Mouse (Mus musculus) gastrocnemius, adult 8-10 months (tissue): ENCODE data around the gene C1ra. TPM values are rescaled to one million over a fixed set of nuclear protein-coding genes. Genes with fewer than 3 reads are reported as not detected.
"Not testable (repeated sequence)": the region's sequence is repeated elsewhere in the genome, so short reads cannot be mapped to it uniquely, and the experiment has no call there.

Source experiments
- DNase-seq, 2 experiments: peaks; one replicate each; pipeline ENCODE4 v3.0.0; 2022; ENCODE audit warnings: low spot score in 2 of 2
- total RNA-seq, 4 experiments: library from RNA; stranded (reverse); gene quantifications; 2 replicates each; pipeline ENCODE4 v1.2.4; 2022

C1ra gene
- total RNA-seq, 4 experiments from 2014 or later: 3.6 to 7.5 (median 5.5) TPM

DNA sequence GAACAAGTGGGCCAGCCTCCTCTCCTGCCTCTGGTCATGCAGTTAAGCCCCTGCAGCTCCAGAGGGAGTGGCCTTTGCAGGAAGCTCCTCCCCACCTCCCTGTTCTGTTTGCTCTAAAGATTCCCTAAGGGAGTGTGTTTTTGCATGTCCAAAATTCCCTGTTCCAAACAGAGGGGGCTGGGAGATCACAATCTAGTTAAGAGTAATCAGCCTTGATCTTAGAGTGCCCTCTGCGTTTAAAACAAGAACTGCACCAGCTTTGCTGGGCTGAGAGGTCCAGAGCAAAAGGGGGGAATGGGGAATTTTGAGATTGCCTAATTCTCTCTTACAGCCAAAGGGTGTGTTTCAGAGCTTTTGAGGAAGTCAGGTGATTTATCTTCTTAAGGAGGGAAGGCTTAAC, 30.1 kb downstream of the C1ra start, which contains the start of gene C1s1:
Gene C1s1 (minus strand): TSS at position 76 of the 400 bp plus-strand sequence.
- peak; percentile 58 to 63 for DNase-seq

DNA sequence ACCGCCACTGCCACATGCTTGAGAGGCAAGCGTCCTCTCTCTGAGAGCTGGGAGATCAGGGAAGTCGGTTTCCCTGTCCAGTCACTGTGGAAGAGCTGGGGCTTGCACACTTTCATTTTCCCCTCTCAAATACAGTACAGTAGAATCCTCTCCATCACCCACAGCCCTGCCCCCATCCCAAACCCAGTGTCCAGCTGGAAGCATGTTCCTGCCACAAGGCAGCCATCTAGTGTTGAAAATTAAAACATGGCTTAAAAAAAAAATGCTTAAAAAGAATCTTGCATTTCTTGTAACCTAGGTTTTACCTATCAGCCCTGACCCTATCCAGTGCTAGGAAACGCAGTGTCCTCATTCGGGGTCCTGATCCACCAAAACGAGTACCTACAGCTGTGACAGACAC, 32.3 kb downstream of the C1ra start:
- DNase-seq: no peak

DNA sequence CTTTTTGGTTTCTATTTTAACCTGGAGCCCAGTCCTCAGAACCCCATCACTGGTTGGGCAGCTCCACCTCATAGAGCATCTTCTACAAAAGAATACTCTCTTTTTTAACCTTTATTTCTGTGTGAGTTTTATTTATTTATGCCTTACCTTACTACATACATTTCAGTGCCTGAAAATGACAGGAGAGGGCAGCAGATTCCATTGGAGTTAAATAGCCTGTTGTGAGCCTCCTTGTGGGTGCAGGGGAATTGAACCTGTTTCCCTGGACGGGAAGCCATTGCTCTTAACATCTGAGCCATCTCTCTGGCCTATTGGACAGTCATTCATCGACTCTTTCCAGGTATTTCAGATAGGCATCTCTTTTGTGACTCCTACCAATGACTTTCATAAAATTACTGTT, 33.2 kb downstream of the C1ra start:
- no peak for DNase-seq

DNA sequence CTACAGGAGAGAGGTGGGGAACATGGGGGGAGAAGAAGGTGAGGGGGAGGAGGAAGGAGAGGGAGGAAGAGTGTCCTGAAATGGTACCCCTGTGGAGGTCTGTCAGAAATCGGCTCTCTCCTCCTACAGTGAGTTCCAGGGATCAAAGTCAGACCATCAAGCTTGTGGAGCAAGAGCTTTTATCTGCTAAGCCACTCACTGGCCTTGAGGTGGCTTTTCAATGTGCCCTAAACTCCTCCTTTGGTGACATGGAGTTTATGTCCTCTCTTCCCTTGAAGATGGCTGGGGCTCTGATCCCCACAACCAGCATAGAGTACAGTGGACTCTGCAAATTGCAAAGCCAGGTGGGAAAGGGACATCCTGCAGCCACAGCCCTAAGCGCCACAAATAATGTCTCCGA, 35.8 kb downstream of the C1ra start:
- not testable (repeated sequence) for DNase-seq

DNA sequence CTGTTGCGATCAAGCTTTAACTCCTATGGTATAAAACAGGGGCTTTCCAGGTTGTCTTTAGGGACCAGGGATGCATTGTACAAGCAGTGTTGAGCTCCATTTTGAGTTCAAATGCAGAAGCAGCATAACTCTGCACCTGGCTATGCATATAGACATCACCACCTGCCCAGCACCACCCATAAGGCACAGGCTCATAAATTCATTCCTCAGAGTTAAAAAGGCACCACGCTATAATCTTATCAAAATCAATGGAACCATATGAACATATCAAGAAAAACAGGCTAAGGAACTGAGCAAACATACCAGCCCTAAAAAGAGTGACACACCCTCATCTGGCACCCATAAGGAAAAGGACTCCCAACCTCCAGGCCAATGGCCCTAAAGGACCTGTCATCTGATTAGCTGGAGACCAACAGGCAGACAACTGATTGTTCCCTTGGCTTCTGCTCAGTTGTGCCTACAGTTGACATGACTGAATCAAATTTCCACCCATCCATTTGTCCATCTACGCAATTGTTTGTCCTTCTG, 36.9 kb downstream of the C1ra start:
- no peak for DNase-seq

DNA sequence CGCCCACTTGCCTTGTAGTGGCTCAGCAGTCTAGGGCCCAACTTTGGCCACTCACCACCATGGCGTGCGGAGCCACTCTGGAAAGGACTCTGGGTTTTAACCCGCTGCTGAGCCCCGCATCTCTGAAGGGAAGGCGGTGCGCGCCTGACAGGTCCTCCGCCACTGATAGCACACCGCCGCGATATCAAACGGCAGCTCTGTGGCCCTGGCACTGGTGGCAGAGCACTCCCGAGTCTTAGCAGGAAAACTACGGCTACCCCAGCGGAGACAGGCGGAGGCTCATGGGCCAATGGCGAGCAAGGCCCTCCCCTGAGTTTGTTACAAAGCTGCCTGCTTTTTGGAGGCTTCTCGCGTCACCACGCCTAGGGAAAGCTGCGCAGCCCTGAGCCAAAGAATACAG, 40.6 kb downstream of the C1ra start:
- DNase-seq: no peak

DNA sequence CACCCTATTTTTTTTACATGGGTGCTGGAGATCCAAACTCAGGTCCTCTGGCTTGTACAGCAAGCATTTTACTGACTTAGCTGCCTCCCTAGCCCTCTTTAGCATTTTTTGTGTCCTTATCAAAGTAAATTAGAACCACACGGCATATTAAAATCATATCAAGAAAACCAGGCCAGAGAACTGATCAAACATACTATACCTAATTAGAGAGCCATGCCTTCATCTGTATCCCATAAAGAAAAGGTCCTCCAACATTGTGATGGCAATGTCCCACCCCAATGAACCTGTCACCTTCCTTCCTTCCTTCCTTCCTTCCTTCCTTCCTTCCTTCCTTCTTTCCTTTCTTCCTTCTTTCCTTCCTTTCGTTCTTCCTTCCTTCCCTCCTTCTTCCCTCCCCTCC, 43.8 kb downstream of the C1ra start:
- DNase-seq: not testable (repeated sequence)

DNA sequence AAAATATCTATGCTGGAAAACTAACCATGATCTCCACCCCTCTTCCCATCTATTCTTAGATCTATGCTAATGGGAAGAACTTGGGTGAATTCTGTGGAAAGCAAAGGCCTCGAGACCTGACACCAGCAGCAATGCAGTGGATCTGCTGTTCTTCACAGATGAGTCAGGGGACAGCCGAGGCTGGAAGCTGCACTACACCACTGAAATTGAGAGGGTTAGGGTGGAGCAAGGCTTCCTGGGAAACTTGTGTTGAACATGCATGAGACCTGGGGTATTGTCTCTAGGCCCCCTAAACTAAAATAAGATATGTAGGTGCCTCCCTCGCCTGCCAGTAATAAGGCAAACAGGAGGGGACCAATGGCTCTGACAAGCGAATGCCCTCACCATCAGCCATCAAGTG, 49.0 kb downstream of the C1ra start:
- DNase-seq: not testable (repeated sequence)

DNA sequence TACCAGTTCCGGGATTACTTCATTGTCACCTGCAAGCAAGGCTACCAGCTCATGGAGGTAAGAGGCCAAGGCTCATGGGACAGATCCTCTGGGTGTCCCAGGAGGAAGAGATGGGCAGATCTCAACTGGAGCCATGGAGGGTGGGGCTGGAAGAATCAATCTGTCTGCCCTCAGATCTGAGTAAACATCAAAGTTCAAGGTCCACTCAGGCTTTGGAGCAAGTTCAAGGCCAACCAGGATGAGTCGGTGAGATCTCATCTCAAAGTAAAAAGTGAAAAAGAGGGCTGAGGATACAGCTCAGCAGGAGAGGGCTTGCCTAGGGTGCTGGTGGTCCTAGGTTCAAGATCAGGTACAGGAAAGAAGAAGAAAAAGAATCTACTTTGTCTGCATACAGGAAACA, 49.4 kb downstream of the C1ra start:
- not testable (repeated sequence) for DNase-seq

DNA sequence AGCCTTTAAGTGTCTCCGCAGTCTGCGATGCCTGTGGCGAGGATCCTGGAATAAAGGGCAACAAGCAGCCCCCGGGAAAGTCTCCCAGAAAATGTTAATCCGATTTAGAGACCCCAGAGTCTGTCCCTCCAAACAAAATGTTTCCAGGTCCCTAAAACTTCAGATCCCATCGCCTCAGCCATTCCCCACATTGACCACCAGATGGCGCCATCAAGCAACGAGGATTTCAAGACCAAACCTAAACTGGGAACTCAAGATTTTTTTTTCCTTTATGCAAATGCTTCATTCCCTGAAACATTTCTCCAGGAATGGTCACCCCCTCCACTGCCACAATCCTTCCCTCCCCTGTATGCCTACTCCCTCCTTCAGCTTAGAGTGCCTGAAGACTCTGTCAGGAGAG, 57.8 kb downstream of the C1ra start, which contains the start of gene C1rb:
Gene C1rb (plus strand): TSS at position 269 of the 400 bp plus-strand sequence.
- peak; percentile 30 to 31 for DNase-seq

Other genes starting within 250 kb of the C1ra start
- gene Cd163, start 207.7 kb upstream of the C1ra start, total RNA-seq: 1 to 10 TPM; 1.8 to 7.7 (median 4.3) TPM
- 10 to 100 TPM; 21.4 to 24.9 (median 22.9) TPM for gene Pex5, start 97.3 kb upstream of the C1ra start, total RNA-seq
- 1 to 10 TPM in 1 of 4 experiments, under 1 TPM in 3; 0.27 to 1.2 (median 0.48) TPM for gene Clstn3, start 47.6 kb upstream of the C1ra start, total RNA-seq
- gene C1rl, start 19.3 kb upstream of the C1ra start, total RNA-seq: under 1 TPM in 3 of 4 experiments, not detected in 1; 0.34 to 0.51 (median 0.45) TPM
- 10 to 100 TPM in 3 of 4 experiments, 1 to 10 TPM in 1; 8.4 to 20.8 (median 14.2) TPM for gene C1s1, start 30.0 kb downstream of the C1ra start, total RNA-seq
- gene C1rb, start 57.9 kb downstream of the C1ra start, total RNA-seq: 1 to 10 TPM in 1 of 4 experiments, under 1 TPM in 3; 0.46 to 1.2 (median 0.69) TPM
- gene C1s2, start 123.7 kb downstream of the C1ra start, total RNA-seq: under 1 TPM; 0.44 to 0.70 (median 0.51) TPM
- 10 to 100 TPM; 12.6 to 18.1 (median 15.6) TPM for gene Lpcat3, start 150.6 kb downstream of the C1ra start, total RNA-seq
- 10 to 100 TPM; 62.1 to 74.4 (median 66.1) TPM for gene Emg1, start 199.8 kb downstream of the C1ra start, total RNA-seq
- 100 to 1,000 TPM; 140 to 157 (median 153) TPM for gene Phb2, start 199.9 kb downstream of the C1ra start, total RNA-seq
- gene Ptpn6, start 226.3 kb downstream of the C1ra start, total RNA-seq: 1 to 10 TPM in 3 of 4 experiments, under 1 TPM in 1; 0.80 to 2.0 (median 1.2) TPM
- 100 to 1,000 TPM; 146 to 173 (median 164) TPM for gene Grcc10, start 229.0 kb downstream of the C1ra start, total RNA-seq
- gene Gm45234, start 243.6 kb downstream of the C1ra start, total RNA-seq: not detected
- gene Atn1, start 244.1 kb downstream of the C1ra start, total RNA-seq: 10 to 100 TPM; 41.9 to 59.4 (median 49.2) TPM